Comparison of ENCODE assay signal across 11 mouse cellular contexts in genomic region chr12:5793051-5793450, GRCm38 (mm10).
DNase-seq lines count a peak whose midpoint lies in the region; ATAC-seq and TF ChIP-seq lines count a peak whose summit lies in the region.
"Had no signal": no experiment of that assay in that cellular context is flagged by ENCODE, and none has a peak within 500 bp of the region (broad histone marks: within the 10 kb centered on the region; RNA-seq: fewer than 3 reads in every experiment).

No protein-coding gene starts in this region.

- no peak for ATAC-seq in midbrain, embryonic 11.5 days (ENCODE audit: low FRiP score)
- ATAC-seq in intestine, embryonic 15.5 days, result no peak
- ATAC-seq: CD4-positive, CD25-positive, alpha-beta regulatory T cell, adult 4 months had no signal

- DNase-seq in kidney, adult 2 months, result peak; percentile 12
- DNase-seq in kidney, adult 11 months, result no peak
- DNase-seq in midbrain, embryonic 10.5 days (ENCODE audit: low spot score), result peak; percentile 3
- DNase-seq in midbrain, embryonic 11.5 days (ENCODE audit: low spot score, missing footprints), result no peak
- DNase-seq in adrenal gland, postnatal 36 days, result peak; percentile 77 to 82
- peak; percentile 14 to 18 for DNase-seq in kidney, postnatal 4 days
- DNase-seq in spleen, postnatal 4 days (ENCODE audit: low spot score in 2 of 2), result no peak
- DNase-seq: cerebellum, adult 8-10 months had no signal

- no peak for TF ChIP-seq CTCF in kidney, adult 2 months (conservative IDR thresholded peaks at IDR 0.05; ENCODE audit: insufficient read depth, insufficient read length, low read depth, low read length)

- H3K36me3 ChIP-seq in kidney, adult 2 months (ENCODE audit: control insufficient read depth, insufficient read depth, low read length), result no peaks in the 10 kb centered on the region
- no peaks in the 10 kb centered on the region for H3K36me3 ChIP-seq in midbrain, embryonic 10.5 days
- H3K36me3 ChIP-seq in midbrain, embryonic 11.5 days (ENCODE audit: control insufficient read depth, insufficient read depth, low read length), result no peaks in the 10 kb centered on the region
- no peaks in the 10 kb centered on the region for H3K36me3 ChIP-seq in intestine, embryonic 15.5 days

- no peaks in the 10 kb centered on the region for H3K9me3 ChIP-seq in midbrain, embryonic 10.5 days (replicated peaks)
- no peaks in the 10 kb centered on the region for H3K9me3 ChIP-seq in midbrain, embryonic 11.5 days (ENCODE audit: control insufficient read depth, low read length)
- no peaks in the 10 kb centered on the region for H3K9me3 ChIP-seq in intestine, embryonic 15.5 days

- 57% methylated on average over 7 of the region's 7 CpGs for WGBS in kidney, adult 2 months
- 88% methylated on average over 7 of the region's 7 CpGs for WGBS in midbrain, embryonic 10.5 days
- WGBS in midbrain, embryonic 11.5 days, result 82% methylated on average over 7 of the region's 7 CpGs
- 49% methylated on average over 7 of the region's 7 CpGs for WGBS in intestine, embryonic 15.5 days

- H3K27me3 ChIP-seq in kidney, adult 2 months (replicated peaks; ENCODE audit: control insufficient read depth, insufficient read depth, low read length), result no peaks in the 10 kb centered on the region
- no peaks in the 10 kb centered on the region for H3K27me3 ChIP-seq in midbrain, embryonic 10.5 days (ENCODE audit: low read depth, poor library complexity, severe bottlenecking)
- no peaks in the 10 kb centered on the region for H3K27me3 ChIP-seq in midbrain, embryonic 11.5 days (ENCODE audit: control insufficient read depth, insufficient read depth, low read length)
- H3K27me3 ChIP-seq in intestine, embryonic 15.5 days (replicated peaks), result no peaks in the 10 kb centered on the region

- no peak overlapping the region for H3K4me2 ChIP-seq in midbrain, embryonic 11.5 days
- H3K4me2 ChIP-seq in intestine, embryonic 15.5 days (replicated peaks), result no peak overlapping the region

- no peak overlapping the region for H3K9ac ChIP-seq in midbrain, embryonic 11.5 days (ENCODE audit: low read length)
- no peak overlapping the region for H3K9ac ChIP-seq in intestine, embryonic 15.5 days

- no peak overlapping the region for H3K4me3 ChIP-seq in kidney, adult 2 months (ENCODE audit: insufficient read depth, low read depth, low read length)
- no peak overlapping the region for H3K4me3 ChIP-seq in midbrain, embryonic 10.5 days
- no peak overlapping the region for H3K4me3 ChIP-seq in midbrain, embryonic 11.5 days (ENCODE audit: low read depth, low read length)
- H3K4me3 ChIP-seq in intestine, embryonic 15.5 days (replicated peaks), result no peak overlapping the region

- H3K27ac ChIP-seq in kidney, adult 2 months (ENCODE audit: insufficient read depth, low read depth, low read length), result no peak overlapping the region
- no peak overlapping the region for H3K27ac ChIP-seq in midbrain, embryonic 10.5 days (replicated peaks)
- no peak overlapping the region for H3K27ac ChIP-seq in midbrain, embryonic 11.5 days (ENCODE audit: low read depth, low read length)
- H3K27ac ChIP-seq in intestine, embryonic 15.5 days, result no peak overlapping the region
- H3K27ac ChIP-seq: stomach, postnatal 0 days had no signal

- TF ChIP-seq POLR2A in kidney, adult 2 months (IDR thresholded peaks at IDR 0.05; ENCODE audit: low read depth, low read length), result no peak

- H3K4me1 ChIP-seq in kidney, adult 2 months (ENCODE audit: control insufficient read depth, insufficient read depth, low read length), result no peaks in the 10 kb centered on the region
- H3K4me1 ChIP-seq in midbrain, embryonic 10.5 days, result no peaks in the 10 kb centered on the region
- no peaks in the 10 kb centered on the region for H3K4me1 ChIP-seq in midbrain, embryonic 11.5 days (ENCODE audit: control insufficient read depth, insufficient read depth, low read length)
- H3K4me1 ChIP-seq in intestine, embryonic 15.5 days (replicated peaks), result no peaks in the 10 kb centered on the region

Comparison
In these comparisons a context has a peak if more than half of its experiments do, and no peak if none do; other contexts are left out.
1. DNase-seq: peak in kidney, adult 2 months (single experiment), midbrain, embryonic 10.5 days (single experiment), adrenal gland, postnatal 36 days (2 of 2) and kidney, postnatal 4 days (2 of 2); none in kidney, adult 11 months (single experiment), midbrain, embryonic 11.5 days (single experiment) and spleen, postnatal 4 days (0 of 2).